Mouse (Mus musculus) stomach, embryonic 16.5 days (tissue): ENCODE measurements at regions not wholly inside any gene's neighbourhood (a gene's known extent, or its start where the extent isn't known, plus 50 kb on each side); places are given as distances from the start of the nearest gene placed in this dataset.

Experiments used
- ATAC-seq: fragments of 200-750 bp; cut with Nextera tagmentation; 2 replicates; pipeline ENCODE4 v1.8.0; 2017; ENCODE audit warnings: moderate number of reproducible peaks, moderate TSS enrichment; ENCODE audit not compliant: insufficient read depth, low FRiP score
- H3K27ac ChIP-seq: fragments of 300-500 bp; sonication (generic); 2 replicates; pipeline ENCODE4 v1.5.1; 2014; ENCODE audit warnings: low read length
- H3K27me3 ChIP-seq: fragments of 300-500 bp; sonication (generic); 2 replicates; pipeline ENCODE4 v1.6.1; 2014; ENCODE audit warnings: low read length, control low read depth, mixed read lengths; ENCODE audit not compliant: control insufficient read depth, insufficient read depth
- H3K36me3 ChIP-seq: fragments of 300-500 bp; sonication (generic); 2 replicates; pipeline ENCODE4 v1.6.1; 2014; ENCODE audit warnings: low read length; ENCODE audit not compliant: control insufficient read depth, insufficient read depth
- H3K4me1 ChIP-seq: fragments of 300-500 bp; sonication (generic); 2 replicates; pipeline ENCODE4 v1.6.1; 2014; ENCODE audit warnings: low read length, control low read depth, mixed read lengths; ENCODE audit not compliant: control insufficient read depth, insufficient read depth
- H3K4me2 ChIP-seq: fragments of 300-500 bp; sonication (generic); 2 replicates; pipeline ENCODE4 v1.6.1; 2014; ENCODE audit warnings: low read depth, low read length, mixed read lengths
- H3K4me3 ChIP-seq: fragments of 300-500 bp; sonication (generic); replicated peaks from 2 replicates; pipeline ENCODE4 v1.5.1; 2014; ENCODE audit warnings: mild to moderate bottlenecking, low read length
- H3K9ac ChIP-seq: fragments of 300-500 bp; sonication (generic); 2 replicates; pipeline ENCODE4 v1.6.1; 2014; ENCODE audit warnings: low read length
- H3K9me3 ChIP-seq: fragments of 300-500 bp; sonication (generic); replicated peaks from 2 replicates; pipeline ENCODE4 v1.6.1; 2016; ENCODE audit warnings: low read length, control low read depth; ENCODE audit not compliant: control insufficient read depth
- WGBS: fragments of 180-500 bp; shearing (Covaris S2); extraction: QIAGEN DNeasy Blood & Tissue Kit; methylation state at CpG from one replicate; pipeline ENCODE4 v1.1.7; 2014; 5-methylcytosine and 5-hydroxymethylcytosine counted together

DNA sequence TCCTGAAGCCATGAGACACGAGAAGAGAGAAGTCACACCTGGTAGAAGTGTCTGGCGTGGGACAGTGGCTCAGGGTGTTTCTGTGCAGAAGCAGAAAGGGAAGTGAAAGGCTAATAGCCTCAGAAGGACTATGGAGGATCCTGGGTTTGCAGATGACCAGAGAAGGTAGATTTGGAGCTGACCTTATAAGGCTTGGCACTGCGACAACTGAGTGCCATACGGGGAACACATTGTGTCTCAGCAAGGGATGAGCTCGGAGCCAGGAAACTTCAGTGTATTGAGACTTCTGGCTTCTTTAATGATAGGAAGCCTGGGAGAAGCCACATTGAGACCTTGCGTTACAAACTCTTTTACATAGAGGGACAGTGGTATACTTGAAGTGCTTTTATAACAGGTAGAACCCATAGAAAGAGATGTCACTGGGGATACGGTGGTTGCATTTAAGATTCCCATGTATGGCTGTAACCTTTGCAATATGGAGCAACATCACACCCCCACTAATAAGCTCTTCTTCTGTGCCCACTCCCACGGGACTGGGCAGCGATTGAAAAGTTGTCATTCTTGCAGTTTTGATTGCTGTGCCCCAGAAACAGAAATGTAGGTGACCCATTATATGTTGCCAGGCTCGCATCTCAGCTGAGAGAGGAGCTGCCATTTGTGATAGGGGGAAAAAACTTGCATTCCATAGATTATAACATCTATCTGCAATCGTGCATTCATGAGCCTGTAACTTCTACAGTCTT lies 61.8 kb upstream of the Dync1i1 start:
- H3K4me2 ChIP-seq: no peak overlapping the region
- no peaks in the 10 kb centered on the region for H3K36me3 ChIP-seq
- no peaks in the 10 kb centered on the region for H3K4me1 ChIP-seq
- no peak overlapping the region for H3K9ac ChIP-seq
- ATAC-seq: no peak
- H3K9me3 ChIP-seq: no peaks in the 10 kb centered on the region
- no peaks in the 10 kb centered on the region for H3K27me3 ChIP-seq
- H3K4me3 ChIP-seq: no peak overlapping the region
- WGBS: 83% methylated on average over 11 of the region's 11 CpGs
- no peak overlapping the region for H3K27ac ChIP-seq

- no peaks in the 10 kb centered on the region for H3K9me3 ChIP-seq
- H3K27me3 ChIP-seq: no peaks in the 10 kb centered on the region
- 21% methylated on average over 9 of the region's 9 CpGs for WGBS
- H3K36me3 ChIP-seq: no peaks in the 10 kb centered on the region
- peak; percentile 33; the same call in 1 of the 2 replicates for ATAC-seq
- H3K4me2 ChIP-seq: no peak overlapping the region
- no peaks in the 10 kb centered on the region for H3K4me1 ChIP-seq
- no peak overlapping the region for H3K9ac ChIP-seq
- H3K4me3 ChIP-seq: no peak overlapping the region
- H3K27ac ChIP-seq: no peak overlapping the region
Measured at GRCm38 (mm10) chr6:5645150-5645732, 80.2 kb upstream of the Dync1i1 start.

- ATAC-seq: no peak
- Histone ChIP-seq H3K36me3 (no peaks in the 10 kb centered on the region), H3K27me3 (no peaks in the 10 kb centered on the region), H3K9ac (no peak overlapping the region), H3K9me3 (no peaks in the 10 kb centered on the region), H3K27ac (no peak overlapping the region), H3K4me3 (no peak overlapping the region), H3K4me1 (no peaks in the 10 kb centered on the region), H3K4me2 (no peak overlapping the region)
- 84% methylated on average over 9 of the region's 9 CpGs for WGBS
Measured at GRCm38 (mm10) chr6:5634222-5634621, 91.2 kb upstream of the Dync1i1 start.

DNA sequence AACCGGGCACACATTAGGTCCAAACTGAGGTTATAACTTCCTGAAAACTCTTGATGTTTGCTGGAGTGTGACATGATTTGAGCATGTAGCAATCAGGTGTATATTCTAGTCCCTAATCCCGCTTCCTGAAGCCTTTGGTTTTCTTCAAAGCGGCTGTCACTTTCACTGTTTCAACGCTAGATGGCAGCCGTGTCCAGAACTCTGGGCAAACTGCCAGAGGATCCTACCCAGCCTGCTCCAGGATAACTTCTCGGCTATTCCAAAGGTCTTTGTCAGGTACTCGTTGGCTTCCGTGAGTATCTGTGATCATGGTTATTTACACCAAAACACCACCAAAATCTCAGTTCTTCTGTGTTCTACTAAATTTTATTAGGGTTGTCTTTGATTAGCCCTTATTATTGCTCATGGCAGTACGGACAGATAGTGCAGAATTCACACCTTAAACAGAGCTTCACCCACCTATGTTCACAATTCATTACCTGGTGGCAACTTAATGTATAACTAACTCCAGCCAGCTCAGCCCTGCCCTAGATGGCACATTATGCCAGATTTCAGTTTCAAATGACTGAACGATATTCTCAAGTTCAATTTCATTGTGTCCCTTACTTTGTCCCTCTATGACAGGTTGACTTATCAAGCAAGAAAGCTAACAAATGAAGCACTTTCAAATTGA lies 92.3 kb upstream of the Dync1i1 start:
- 17% methylated on average over 10 of the region's 10 CpGs for WGBS
- H3K4me1 ChIP-seq: no peaks in the 10 kb centered on the region
- H3K36me3 ChIP-seq: no peaks in the 10 kb centered on the region
- no peak overlapping the region for H3K4me3 ChIP-seq
- no peaks in the 10 kb centered on the region for H3K9me3 ChIP-seq
- H3K27ac ChIP-seq: no peak overlapping the region
- H3K9ac ChIP-seq: no peak overlapping the region
- H3K27me3 ChIP-seq: no peaks in the 10 kb centered on the region
- H3K4me2 ChIP-seq: no peak overlapping the region
- ATAC-seq: no peak

DNA sequence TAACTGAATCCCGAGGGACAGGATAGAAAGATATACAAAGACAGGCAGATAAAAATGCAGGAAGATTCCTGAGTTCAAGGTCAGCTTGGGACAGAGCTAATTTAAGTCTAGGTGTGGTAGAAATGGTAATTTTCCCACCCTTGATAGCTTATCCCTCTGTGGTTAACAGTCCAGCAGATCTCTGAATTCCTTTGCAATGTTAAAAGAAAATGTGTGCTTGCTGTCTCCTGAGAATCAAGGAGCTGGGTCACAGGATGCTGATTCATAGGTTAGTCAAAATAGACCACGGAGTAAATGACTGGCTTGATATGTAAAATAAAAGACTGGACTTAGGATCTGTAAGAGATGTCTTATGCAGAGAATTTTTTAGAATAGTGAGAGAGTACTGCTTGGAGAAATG lies 101.4 kb upstream of the Dync1i1 start:
- ATAC-seq: no peak
- 61% methylated on average over 2 of the region's 2 CpGs for WGBS

GRCm38 (mm10) chr6:5621582-5621981 lies 103.9 kb upstream of the Dync1i1 start:
- no peak overlapping the region for H3K9ac ChIP-seq
- H3K36me3 ChIP-seq: no peaks in the 10 kb centered on the region
- H3K4me2 ChIP-seq: no peak overlapping the region
- WGBS: 92% methylated on average over 3 of the region's 3 CpGs
- no peaks in the 10 kb centered on the region for H3K4me1 ChIP-seq
- no peaks in the 10 kb centered on the region for H3K9me3 ChIP-seq
- H3K27ac ChIP-seq: no peak overlapping the region
- no peaks in the 10 kb centered on the region for H3K27me3 ChIP-seq
- H3K4me3 ChIP-seq: no peak overlapping the region
- ATAC-seq: no peak

More for the DNA sequence above, 101.4 kb upstream of the Dync1i1 start:
- Histone ChIP-seq H3K4me3 (no peak overlapping the region), H3K4me1 (no peaks in the 10 kb centered on the region), H3K9ac (no peak overlapping the region), H3K27me3 (no peaks in the 10 kb centered on the region), H3K4me2 (no peak overlapping the region), H3K36me3 (no peaks in the 10 kb centered on the region), H3K9me3 (no peaks in the 10 kb centered on the region), H3K27ac (no peak overlapping the region)

- H3K27ac ChIP-seq: no peak overlapping the region
- H3K4me3 ChIP-seq: no peak overlapping the region
- H3K9ac ChIP-seq: no peak overlapping the region
- ATAC-seq: no peak
- no peak overlapping the region for H3K4me2 ChIP-seq
- H3K36me3 ChIP-seq: no peaks in the 10 kb centered on the region
- no peaks in the 10 kb centered on the region for H3K9me3 ChIP-seq
- no peaks in the 10 kb centered on the region for H3K4me1 ChIP-seq
- 56% methylated on average over 6 of the region's 6 CpGs for WGBS
- no peaks in the 10 kb centered on the region for H3K27me3 ChIP-seq
Measured at GRCm38 (mm10) chr6:5594011-5594410, 97.9 kb upstream of the Pdk4 start.

- Histone ChIP-seq H3K4me2 (no peak overlapping the region), H3K9ac (no peak overlapping the region), H3K27me3 (no peaks in the 10 kb centered on the region), H3K9me3 (no peaks in the 10 kb centered on the region), H3K27ac (no peak overlapping the region), H3K4me3 (no peak overlapping the region), H3K36me3 (no peaks in the 10 kb centered on the region), H3K4me1 (no peaks in the 10 kb centered on the region)
- 4% methylated on average over 10 of the region's 10 CpGs for WGBS
- no peak for ATAC-seq
Measured at GRCm38 (mm10) chr6:5589635-5590034, 93.5 kb upstream of the Pdk4 start.

DNA sequence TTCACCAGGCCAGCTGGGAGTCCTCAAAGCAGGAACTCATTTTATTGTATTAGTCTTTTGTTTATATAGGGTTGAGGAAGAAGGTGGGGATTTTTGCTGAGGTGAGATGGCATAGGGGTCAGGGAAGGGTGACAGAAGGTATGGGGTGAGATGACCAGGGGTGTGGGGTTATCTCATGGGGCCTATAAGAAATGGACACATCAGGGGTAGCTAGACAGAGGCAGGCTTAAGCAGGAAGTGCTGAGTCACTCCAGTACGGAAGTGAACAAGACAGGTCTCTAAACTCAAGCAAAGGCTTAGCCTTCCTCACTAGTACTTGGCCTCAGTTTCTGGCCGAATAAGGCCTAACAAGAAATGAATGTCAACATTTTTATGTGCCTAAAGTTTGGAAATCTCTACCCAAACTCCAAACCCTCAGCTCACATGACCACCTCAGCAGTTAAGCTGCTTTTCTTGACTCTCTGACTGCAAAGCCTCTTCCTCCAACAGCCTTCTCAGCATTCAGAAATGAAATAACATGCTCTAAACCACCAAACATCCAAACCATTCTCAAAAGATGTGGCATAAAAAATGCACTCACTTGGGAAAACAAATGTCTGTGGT lies 86.9 kb upstream of the Pdk4 start:
- Histone ChIP-seq H3K9me3 (no peaks in the 10 kb centered on the region), H3K4me2 (no peak overlapping the region), H3K27me3 (no peaks in the 10 kb centered on the region), H3K9ac (no peak overlapping the region), H3K4me3 (no peak overlapping the region), H3K4me1 (no peaks in the 10 kb centered on the region), H3K27ac (no peak overlapping the region), H3K36me3 (no peaks in the 10 kb centered on the region)
- ATAC-seq: no peak
- WGBS: 62% methylated on average over 2 of the region's 2 CpGs
